10 mouse cellular contexts compared by ENCODE assay signal in the genomic region with DNA sequence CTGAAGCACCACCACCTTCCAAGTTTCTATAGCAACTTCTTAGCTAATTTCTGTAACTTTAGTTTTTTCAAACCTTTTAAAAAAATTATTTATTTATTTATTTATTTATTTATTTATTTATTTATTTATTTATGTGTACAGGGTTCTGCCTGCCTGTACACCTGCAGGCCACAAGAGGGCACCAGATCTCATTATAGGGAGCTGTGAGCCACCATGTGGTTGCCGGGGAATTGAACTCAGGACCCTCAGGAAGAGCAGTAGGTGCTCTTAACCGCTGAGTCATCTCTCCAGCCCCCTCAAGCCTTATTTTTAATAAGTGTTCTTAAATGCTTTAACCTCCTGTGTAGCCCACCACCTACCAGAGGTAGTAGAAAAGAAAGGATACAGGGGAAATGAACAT. TPM values are rescaled to one million over a fixed set of nuclear protein-coding genes. Genes with fewer than 3 reads are reported as not detected.
DNase-seq lines count a peak whose midpoint lies in the region; ATAC-seq and TF ChIP-seq lines count a peak whose summit lies in the region.
"Had no signal": no experiment of that assay in that cellular context is flagged by ENCODE, and none has a peak within 500 bp of the region (broad histone marks: within the 10 kb centered on the region; RNA-seq: fewer than 3 reads in every experiment).

No protein-coding gene starts in this region.

- TF ChIP-seq POLR2A in heart, adult 2 months (IDR thresholded peaks at IDR 0.05; ENCODE audit: insufficient read depth, low read depth, low read length) = no peak
- no peak for TF ChIP-seq POLR2A in spleen, adult 2 months (IDR thresholded peaks at IDR 0.05; ENCODE audit: low read depth, low read length)

- no peak for ATAC-seq in embryonic facial prominence, embryonic 14.5 days (ENCODE audit: low read depth)
- ATAC-seq in midbrain, embryonic 16.5 days = no peak
- no peak for ATAC-seq in forebrain, embryonic 13.5 days

- DNase-seq in heart, adult 2 months = no peak
- no peak for DNase-seq in heart, postnatal 36 days
- no peak for DNase-seq in spleen, adult 2 months (ENCODE audit: low read depth in 1 of 2, low spot score in 2 of 2)
- DNase-seq in spleen, adult 12 weeks (ENCODE audit: low spot score) = no peak
- DNase-seq in embryonic facial prominence, embryonic 14.5 days (ENCODE audit: low spot score) = peak; percentile 10
- peak; percentile 63 for DNase-seq in thymus, postnatal 4 days

- intact Hi-C loops in heart, adult 2 months (cut with DNase I) = loop anchor here (5.0 kb wide), 1 partner anchor 98 kb away; no protein-coding TSS in a partner anchor
- intact Hi-C loops in heart, postnatal 36 days (cut with DNase I) = no loop called here

- H3K4me1 ChIP-seq in heart, adult 2 months (ENCODE audit: control insufficient read depth, insufficient read depth, low read length) = no peaks in the 10 kb centered on the region
- H3K4me1 ChIP-seq in spleen, adult 2 months (ENCODE audit: control insufficient read depth, insufficient read depth, insufficient read length) = no peaks in the 10 kb centered on the region
- H3K4me1 ChIP-seq in embryonic facial prominence, embryonic 14.5 days (ENCODE audit: control insufficient read depth, insufficient read depth, low read length) = no peaks in the 10 kb centered on the region
- no peaks in the 10 kb centered on the region for H3K4me1 ChIP-seq in midbrain, embryonic 16.5 days (ENCODE audit: control insufficient read depth, insufficient read depth, low read length)
- H3K4me1 ChIP-seq in forebrain, embryonic 13.5 days = no peaks in the 10 kb centered on the region
- H3K4me1 ChIP-seq: hindbrain, embryonic 15.5 days had no signal

- no peak overlapping the region for H3K4me2 ChIP-seq in embryonic facial prominence, embryonic 14.5 days (ENCODE audit: low read depth, low read length)
- no peak overlapping the region for H3K4me2 ChIP-seq in midbrain, embryonic 16.5 days (ENCODE audit: low read length)
- no peak overlapping the region for H3K4me2 ChIP-seq in forebrain, embryonic 13.5 days
- H3K4me2 ChIP-seq: hindbrain, embryonic 15.5 days had no signal

- no peak overlapping the region for H3K4me3 ChIP-seq in heart, adult 2 months
- no peak overlapping the region for H3K4me3 ChIP-seq in spleen, adult 2 months (ENCODE audit: extremely low read depth, insufficient read depth, insufficient read length)
- H3K4me3 ChIP-seq in embryonic facial prominence, embryonic 14.5 days (ENCODE audit: low read depth, low read length) = no peak overlapping the region
- no peak overlapping the region for H3K4me3 ChIP-seq in midbrain, embryonic 16.5 days (ENCODE audit: low read depth, low read length)
- H3K4me3 ChIP-seq in forebrain, embryonic 13.5 days = no peak overlapping the region
- H3K4me3 ChIP-seq: hindbrain, embryonic 15.5 days; megakaryocyte, embryonic 14.5 days had no signal

- H3K9ac ChIP-seq in heart, adult 2 months (ENCODE audit: low read depth, low read length) = no peak overlapping the region
- H3K9ac ChIP-seq in embryonic facial prominence, embryonic 14.5 days (ENCODE audit: low read depth, low read length) = no peak overlapping the region
- H3K9ac ChIP-seq in midbrain, embryonic 16.5 days (ENCODE audit: low read depth, low read length) = no peak overlapping the region
- no peak overlapping the region for H3K9ac ChIP-seq in forebrain, embryonic 13.5 days
- H3K9ac ChIP-seq: hindbrain, embryonic 15.5 days had no signal

- WGBS in heart, adult 2 months = 77% methylated on average over 2 of the region's 2 CpGs
- 69% methylated on average over 2 of the region's 2 CpGs for WGBS in spleen, adult 2 months
- 77% methylated on average over 2 of the region's 2 CpGs for WGBS in embryonic facial prominence, embryonic 14.5 days
- 83% methylated on average over 2 of the region's 2 CpGs for WGBS in midbrain, embryonic 16.5 days
- 81% methylated on average over 2 of the region's 2 CpGs for WGBS in forebrain, embryonic 13.5 days

- H3K79me2 ChIP-seq in heart, adult 2 months (replicated peaks; ENCODE audit: control insufficient read depth, insufficient read depth, low read length) = no peaks in the 10 kb centered on the region

- no peaks in the 10 kb centered on the region for H3K36me3 ChIP-seq in heart, adult 2 months (ENCODE audit: control insufficient read depth, insufficient read depth, low read length)
- no peaks in the 10 kb centered on the region for H3K36me3 ChIP-seq in spleen, adult 2 months (ENCODE audit: control insufficient read depth, insufficient read depth, low read length)
- no peaks in the 10 kb centered on the region for H3K36me3 ChIP-seq in embryonic facial prominence, embryonic 14.5 days (ENCODE audit: control insufficient read depth, insufficient read depth, low read length)
- H3K36me3 ChIP-seq in midbrain, embryonic 16.5 days (ENCODE audit: control insufficient read depth, insufficient read depth, low read length) = no peaks in the 10 kb centered on the region
- H3K36me3 ChIP-seq in forebrain, embryonic 13.5 days (ENCODE audit: poor library complexity, severe bottlenecking) = no peaks in the 10 kb centered on the region
- H3K36me3 ChIP-seq: hindbrain, embryonic 15.5 days had no signal

- TF ChIP-seq CTCF in heart, adult 2 months (IDR thresholded peaks at IDR 0.05) = peak; percentile 61
- TF ChIP-seq CTCF in spleen, adult 2 months (IDR thresholded peaks at IDR 0.05; ENCODE audit: extremely low read depth, insufficient read depth, insufficient read length, insufficient replicate concordance) = peak; percentile 22; the same call in 1 of the 2 replicates

- no peaks in the 10 kb centered on the region for H3K27me3 ChIP-seq in heart, adult 2 months (ENCODE audit: control insufficient read depth, insufficient read depth, low read length)
- H3K27me3 ChIP-seq in spleen, adult 2 months (ENCODE audit: control insufficient read depth, insufficient read depth, low read length) = no peaks in the 10 kb centered on the region
- H3K27me3 ChIP-seq in embryonic facial prominence, embryonic 14.5 days (replicated peaks; ENCODE audit: control insufficient read depth, insufficient read depth, low read length) = no peaks in the 10 kb centered on the region
- no peaks in the 10 kb centered on the region for H3K27me3 ChIP-seq in midbrain, embryonic 16.5 days (ENCODE audit: control insufficient read depth, insufficient read depth, low read depth, low read length)
- no peaks in the 10 kb centered on the region for H3K27me3 ChIP-seq in forebrain, embryonic 13.5 days
- H3K27me3 ChIP-seq: hindbrain, embryonic 15.5 days had no signal

- no peaks in the 10 kb centered on the region for H3K9me3 ChIP-seq in embryonic facial prominence, embryonic 14.5 days (ENCODE audit: control insufficient read depth, low read length)
- H3K9me3 ChIP-seq in midbrain, embryonic 16.5 days (replicated peaks; ENCODE audit: control insufficient read depth, low read length, poor library complexity, severe bottlenecking) = no peaks in the 10 kb centered on the region; the same call in 1 of the 2 replicates
- no peaks in the 10 kb centered on the region for H3K9me3 ChIP-seq in forebrain, embryonic 13.5 days (replicated peaks)
- H3K9me3 ChIP-seq: hindbrain, embryonic 15.5 days; megakaryocyte, embryonic 14.5 days had no signal

- H3K27ac ChIP-seq in heart, adult 2 months = no peak overlapping the region
- no peak overlapping the region for H3K27ac ChIP-seq in spleen, adult 2 months (ENCODE audit: insufficient read depth, low read length)
- H3K27ac ChIP-seq in embryonic facial prominence, embryonic 14.5 days (replicated peaks; ENCODE audit: low read depth, low read length) = no peak overlapping the region
- no peak overlapping the region for H3K27ac ChIP-seq in midbrain, embryonic 16.5 days (ENCODE audit: low read length)
- H3K27ac ChIP-seq in forebrain, embryonic 13.5 days = no peak overlapping the region
- H3K27ac ChIP-seq: hindbrain, embryonic 15.5 days had no signal

- no peak for TF ChIP-seq EP300 in heart, adult 2 months (IDR thresholded peaks at IDR 0.05; ENCODE audit: insufficient read depth, low read depth, low read length)

RNA-seq across cellular contexts. Expression of gene Scd3, which starts 4.1 kb away (rescaled TPM):
- under 1 TPM in 1 of 2 experiments, not detected in 1; 0.13 TPM for total RNA-seq in heart, adult 2 months (2021)
- polyA plus RNA-seq in heart, adult 2 months (2012; rRNA removed) = 0.37 TPM in 1 of 2 replicates, not detected in the other
- total RNA-seq in heart, postnatal 36 days (2021) = not detected
- not detected in 2 replicates for polyA plus RNA-seq in spleen, adult 2 months (2012; rRNA removed)
- polyA plus RNA-seq in embryonic facial prominence, embryonic 14.5 days (2014; fragmentation: Nextera tagmentation; extraction: Ambion mirVana) = 0.22 and 0.36 TPM in 2 replicates
- 6.9 and 8.1 TPM in 2 replicates for polyA plus RNA-seq in midbrain, embryonic 16.5 days (2015; fragmentation: Nextera tagmentation; extraction: Ambion mirVana)
- polyA plus RNA-seq in forebrain, embryonic 13.5 days (2015; fragmentation: Nextera tagmentation; extraction: Ambion mirVana) = 1.4 and 1.6 TPM in 2 replicates

RNA-seq across cellular contexts. Expression of gene Pkd2l1, which starts 6.7 kb away (rescaled TPM):
- total RNA-seq in heart, adult 2 months (2021) = not detected
- not detected in 2 replicates for polyA plus RNA-seq in heart, adult 2 months (2012; rRNA removed)
- not detected for total RNA-seq in heart, postnatal 36 days (2021)
- polyA plus RNA-seq in spleen, adult 2 months (2012; rRNA removed) = not detected in 2 replicates
- 0.11 TPM in 1 of 2 replicates, not detected in the other for polyA plus RNA-seq in embryonic facial prominence, embryonic 14.5 days (2014; fragmentation: Nextera tagmentation; extraction: Ambion mirVana)
- 0.10 and 0.28 TPM in 2 replicates for polyA plus RNA-seq in midbrain, embryonic 16.5 days (2015; fragmentation: Nextera tagmentation; extraction: Ambion mirVana)
- 0.11 and 0.17 TPM in 2 replicates for polyA plus RNA-seq in forebrain, embryonic 13.5 days (2015; fragmentation: Nextera tagmentation; extraction: Ambion mirVana)

RNA-seq across cellular contexts. Expression of gene Bloc1s2, which starts 52.7 kb away (rescaled TPM):
- total RNA-seq in heart, adult 2 months (2021) = 10 to 100 TPM; 14.7 to 16.6 TPM
- 15.1 and 19.1 TPM in 2 replicates for polyA plus RNA-seq in heart, adult 2 months (2012; rRNA removed)
- 10 to 100 TPM; 16.4 to 18.2 TPM for total RNA-seq in heart, postnatal 36 days (2021)
- polyA plus RNA-seq in spleen, adult 2 months (2012; rRNA removed) = 28.2 and 38.1 TPM in 2 replicates
- polyA plus RNA-seq in embryonic facial prominence, embryonic 14.5 days (2014; fragmentation: Nextera tagmentation; extraction: Ambion mirVana) = 79.1 and 79.6 TPM in 2 replicates
- polyA plus RNA-seq in midbrain, embryonic 16.5 days (2015; fragmentation: Nextera tagmentation; extraction: Ambion mirVana) = 161 and 164 TPM in 2 replicates
- 130 and 141 TPM in 2 replicates for polyA plus RNA-seq in forebrain, embryonic 13.5 days (2015; fragmentation: Nextera tagmentation; extraction: Ambion mirVana)

Comparison
In these comparisons a context has a peak if more than half of its experiments do, and no peak if none do; other contexts are left out.
1. DNase-seq: peak in embryonic facial prominence, embryonic 14.5 days (single experiment) and thymus, postnatal 4 days (single experiment); none in heart, adult 2 months (0 of 2), heart, postnatal 36 days (0 of 2), spleen, adult 2 months (0 of 2) and spleen, adult 12 weeks (single experiment).